Mouse (Mus musculus) right cerebral cortex, adult 2 months (tissue): ENCODE results near the gene Rft1.

Experiments
- DNase-seq, 2 experiments: peaks; one replicate each; pipeline ENCODE4 v3.0.0; 2021 to 2022; ENCODE audit warnings: low spot score in 2 of 2

Gene Rft1

GRCm38 (mm10) chr14:30630811-30631576 is 23.2 kb upstream of the Rft1 start:
- peak in 1 of 2 experiments; percentile 27 for DNase-seq

GRCm38 (mm10) chr14:30631834-30632233 is 22.3 kb upstream of the Rft1 start:
- DNase-seq = no peak

DNA sequence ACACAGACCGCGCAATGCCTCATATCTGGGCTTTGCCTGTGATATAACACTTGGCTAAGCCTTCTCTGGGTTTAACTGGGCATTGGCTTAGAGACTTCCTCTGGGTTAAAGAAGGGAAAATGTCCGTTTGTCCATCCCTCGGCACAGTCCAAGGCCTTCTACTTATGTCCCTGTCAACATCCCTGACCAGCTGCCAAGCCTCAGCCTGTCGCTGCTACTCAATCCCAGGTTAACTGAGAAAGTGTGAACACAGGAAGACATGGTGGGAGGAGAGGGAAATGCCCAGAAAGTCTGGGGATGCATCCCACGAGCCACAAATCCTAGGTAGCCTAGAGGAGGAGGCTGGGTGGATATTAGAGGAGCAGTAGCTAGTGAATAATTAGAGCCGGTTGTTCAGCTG is 20.5 kb upstream of the Rft1 start:
- DNase-seq = no peak

- no peak for DNase-seq
These were observed 19.7 kb upstream of the Rft1 start for GRCm38 (mm10) chr14:30634418-30634817.

- DNase-seq = no peak
These were observed 18.8 kb upstream of the Rft1 start for GRCm38 (mm10) chr14:30635219-30635910.

DNA sequence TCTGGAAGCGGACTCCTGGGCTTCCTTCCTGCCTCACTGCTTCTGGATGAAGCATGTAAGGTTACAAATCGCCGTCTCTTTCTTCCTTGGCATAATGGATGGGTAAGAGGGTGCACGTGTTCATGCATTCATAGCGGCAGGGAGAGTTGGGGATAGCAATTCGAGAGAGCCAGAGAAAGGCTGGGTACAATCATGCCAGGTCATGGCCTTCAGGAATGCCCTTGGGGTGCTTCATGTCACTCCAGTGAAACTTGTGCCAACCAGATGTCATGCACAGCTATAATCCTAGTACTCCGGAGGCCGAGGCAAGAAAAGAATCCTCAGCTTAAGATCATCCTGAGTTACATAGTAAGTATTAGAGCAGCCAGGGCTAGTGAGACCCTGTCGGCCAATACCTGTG is 17.7 kb upstream of the Rft1 start:
- DNase-seq = no peak

- DNase-seq = no peak
These were observed 17.1 kb upstream of the Rft1 start for GRCm38 (mm10) chr14:30637087-30637486.

- DNase-seq = no peak
These were observed 16.2 kb upstream of the Rft1 start for GRCm38 (mm10) chr14:30638009-30638408.

DNA sequence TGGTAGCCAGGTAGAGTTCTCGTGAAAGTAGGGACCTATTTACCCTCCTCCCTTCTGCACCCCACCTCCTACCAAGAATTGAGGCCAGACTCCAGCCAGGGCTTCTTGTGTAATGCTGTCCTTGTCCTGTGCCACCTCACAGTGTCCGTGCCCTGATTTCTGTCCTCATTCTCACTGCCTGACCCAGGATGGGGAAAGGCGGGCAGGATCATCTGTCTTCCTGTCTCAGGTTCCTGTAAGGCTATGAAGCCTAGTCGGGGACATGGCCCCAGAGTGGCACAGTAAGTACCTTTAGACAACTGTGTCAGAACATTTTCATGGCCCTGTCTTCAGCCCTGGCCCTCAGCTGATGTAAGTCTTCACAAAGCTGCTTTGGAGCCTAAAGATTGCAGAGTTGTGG is 15.5 kb upstream of the Rft1 start:
- no peak for DNase-seq

GRCm38 (mm10) chr14:30641748-30642147 is 12.4 kb upstream of the Rft1 start:
- no peak for DNase-seq

DNA sequence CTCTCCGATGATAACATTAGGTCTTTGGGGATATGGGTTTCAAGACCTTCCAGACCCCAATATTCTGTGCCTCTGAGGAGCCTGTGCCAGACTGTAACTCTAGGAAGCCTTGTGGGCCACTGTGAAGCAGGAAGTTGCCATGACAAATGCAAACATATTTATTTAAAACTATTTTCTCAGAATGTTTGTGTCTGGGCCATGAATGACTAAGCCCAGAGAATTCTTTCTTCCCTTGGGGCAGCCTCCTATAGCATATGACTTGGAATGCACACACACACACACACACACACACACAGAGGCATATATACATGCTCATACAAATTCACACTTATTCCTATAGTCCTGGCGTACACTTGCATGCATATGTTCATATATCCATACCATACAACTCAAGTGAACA is 10.1 kb upstream of the Rft1 start:
- DNase-seq = no peak

- DNase-seq = no peak
These were observed 9.1 kb upstream of the Rft1 start for GRCm38 (mm10) chr14:30645066-30645465.

GRCm38 (mm10) chr14:30646486-30646885 is 7.7 kb upstream of the Rft1 start:
- no peak for DNase-seq

- DNase-seq = no peak
These were observed 5.7 kb upstream of the Rft1 start for GRCm38 (mm10) chr14:30648478-30648877.

- no peak for DNase-seq
These were observed 4.4 kb upstream of the Rft1 start for GRCm38 (mm10) chr14:30649745-30650144.

- no peak for DNase-seq
These were observed 3.2 kb upstream of the Rft1 start for GRCm38 (mm10) chr14:30650969-30651368.

DNA sequence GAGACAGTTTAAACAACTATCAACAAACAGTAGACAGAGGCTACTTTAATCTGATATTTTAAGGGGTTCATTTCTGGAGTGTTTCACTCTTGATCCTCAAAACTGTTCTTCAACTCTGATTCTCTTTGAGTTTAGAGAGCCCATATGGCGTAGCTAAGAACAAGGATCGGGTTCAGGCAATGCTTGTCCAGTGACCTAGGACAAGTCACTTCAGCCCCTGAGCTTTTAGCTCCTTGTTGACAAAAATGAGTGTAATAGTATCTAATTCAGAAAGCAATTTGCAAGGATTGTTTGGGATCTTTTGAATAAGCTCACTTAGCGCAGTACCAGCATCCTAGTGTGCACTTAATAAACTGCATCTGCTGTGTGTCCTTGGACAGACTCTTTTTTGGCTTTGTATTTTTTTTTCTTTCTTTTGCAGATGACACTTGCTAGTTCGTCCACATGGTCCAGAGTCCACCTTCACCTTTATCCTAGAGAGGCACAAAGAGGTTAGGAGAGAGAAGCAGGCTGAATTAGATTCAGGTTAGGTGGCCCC is 600 bp downstream of the Rft1 start:
- DNase-seq = no peak

GRCm38 (mm10) chr14:30655531-30655930 is 1.4 kb downstream of the Rft1 start:
- no peak for DNase-seq

DNA sequence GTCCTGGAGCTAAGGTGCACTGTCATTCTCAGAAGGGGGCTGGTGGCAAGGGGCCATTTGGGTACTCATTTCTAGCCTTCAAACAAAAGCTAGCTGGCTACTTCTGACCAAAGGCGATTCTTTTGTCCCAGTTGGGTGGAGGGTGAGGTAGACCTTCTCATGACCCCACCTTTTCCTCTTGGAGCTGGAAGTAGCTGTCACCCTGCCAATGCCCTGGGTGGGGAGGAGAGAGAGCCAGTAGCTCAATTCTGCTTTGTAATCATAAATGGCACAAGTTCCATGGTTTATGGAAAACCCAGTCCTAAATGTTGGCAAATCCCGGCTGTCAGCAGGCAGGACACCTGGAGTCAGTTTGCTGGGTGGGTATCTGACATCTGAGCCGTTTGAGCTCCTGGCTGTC is 11.9 kb downstream of the Rft1 start:
- DNase-seq = no peak

GRCm38 (mm10) chr14:30666604-30667003 is 12.4 kb downstream of the Rft1 start:
- DNase-seq = peak in 1 of 2 experiments; percentile 14

DNA sequence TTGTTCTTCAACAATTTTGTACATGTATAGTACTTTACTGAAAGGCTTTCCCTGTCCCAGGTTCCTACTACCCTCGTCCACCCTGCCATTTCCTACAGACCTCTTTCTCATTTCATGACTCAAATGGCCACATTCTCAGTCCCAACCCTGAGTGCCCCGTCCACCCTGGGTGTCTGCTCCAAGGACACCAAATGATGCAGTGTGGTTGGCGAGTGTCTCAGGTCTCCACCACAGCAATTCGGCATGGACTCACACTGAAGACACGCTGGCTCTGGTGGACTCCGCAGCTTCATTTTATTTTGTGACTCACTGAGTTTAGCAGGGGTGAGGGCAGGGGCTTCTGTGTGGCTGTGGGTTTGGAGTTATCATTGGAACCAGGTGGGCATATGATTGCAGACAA is 16.0 kb downstream of the Rft1 start:
- DNase-seq = no peak

DNA sequence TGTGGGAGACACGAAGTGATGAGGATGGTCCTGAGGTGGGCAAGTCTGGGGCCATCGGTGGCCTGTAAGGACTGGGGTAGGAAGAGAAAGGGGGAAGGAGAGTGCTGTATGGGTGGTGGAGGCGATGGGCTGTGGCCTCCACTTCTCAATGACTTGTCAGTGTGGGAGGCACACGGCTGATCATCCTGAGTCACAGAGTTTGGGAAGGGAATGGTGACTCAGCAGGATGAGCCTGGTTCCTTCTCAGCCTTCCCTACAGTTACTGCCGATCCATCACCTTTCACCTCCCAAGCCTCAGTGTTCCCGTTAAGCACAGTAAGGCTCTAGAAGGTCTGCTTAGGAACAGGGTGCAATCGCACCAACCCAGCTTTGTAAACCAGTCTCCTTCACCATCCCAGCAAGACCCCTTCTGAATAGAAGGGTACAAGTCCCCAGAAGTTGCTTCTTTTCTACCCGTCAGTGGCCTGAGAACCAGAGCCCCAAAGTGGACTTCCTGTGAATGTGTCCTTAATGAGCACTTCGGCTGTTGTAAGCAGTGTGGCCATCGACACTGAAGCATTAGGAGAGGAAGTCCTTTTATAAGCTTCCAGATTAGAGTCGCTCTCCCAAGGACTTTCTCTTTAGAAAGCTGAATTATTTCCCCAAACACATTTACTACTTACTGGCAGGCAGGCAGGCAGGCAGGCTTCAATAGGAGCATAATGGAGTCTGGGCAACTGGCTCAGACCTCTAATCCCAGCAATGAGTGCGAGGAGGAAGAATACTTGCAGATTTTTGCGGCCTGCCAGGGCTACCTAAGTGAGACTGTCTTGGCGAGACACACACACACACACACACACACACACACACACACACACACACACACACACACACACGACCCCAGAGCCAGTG is 17.2 kb downstream of the Rft1 start:
- DNase-seq = peak; percentile 51 to 54
